Mouse (Mus musculus): ENCODE results near the gene Fam131b. TPM values are rescaled to one million over a fixed set of nuclear protein-coding genes. Genes with fewer than 3 reads are reported as not detected.

Fam131b gene
- polyA plus RNA-seq, 1 experiment = 15.6 TPM

DNA sequence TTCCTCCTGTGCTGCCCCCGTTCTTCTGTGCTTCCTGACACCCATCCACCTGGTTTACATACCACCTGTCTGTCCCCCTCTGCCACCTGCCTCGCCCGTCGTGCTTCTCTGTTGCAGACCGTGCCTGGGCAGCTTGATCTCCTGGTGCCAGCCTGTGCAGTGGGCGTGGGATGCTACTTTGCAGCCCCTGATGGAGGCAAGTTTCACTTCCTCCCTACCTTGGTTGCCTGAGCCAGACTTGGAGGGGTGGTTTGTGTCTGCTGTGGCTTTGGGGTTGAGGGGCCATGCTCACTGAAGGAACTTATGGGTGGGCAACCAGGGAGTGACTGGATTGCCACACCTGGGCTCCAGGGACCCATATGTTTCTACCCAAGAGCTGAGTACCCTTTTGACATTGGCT, 31.1 kb downstream of the Fam131b start:
- H3K79me2 ChIP-seq (ENCODE audit: control insufficient read depth, insufficient read depth) = no peaks in the 10 kb centered on the region

DNA sequence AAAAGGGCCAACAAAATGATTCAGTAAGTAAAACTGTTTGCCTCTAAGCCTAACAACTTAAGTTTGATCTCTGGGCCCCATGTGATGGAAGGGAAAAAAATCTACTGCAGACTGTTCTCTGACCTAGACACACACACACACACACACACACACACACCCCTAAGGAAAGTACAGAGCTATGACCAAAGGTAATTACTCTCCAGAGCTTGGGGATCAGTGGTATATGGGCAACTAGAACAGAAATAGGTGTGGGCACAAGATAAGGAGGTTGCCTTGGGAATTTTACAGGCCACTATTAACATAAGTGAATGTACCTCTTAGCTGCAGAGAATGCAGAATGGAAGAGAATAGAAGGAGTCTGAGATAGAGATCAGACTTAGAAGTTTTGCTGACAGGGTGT, 36.9 kb downstream of the Fam131b start:
- peaks cover 10% of the 10 kb centered on the region for H3K36me3 ChIP-seq (ENCODE audit: control insufficient read depth, insufficient read depth)
- H3K79me2 ChIP-seq (ENCODE audit: control insufficient read depth, insufficient read depth) = no peaks in the 10 kb centered on the region
- no peak overlapping the region for H3K4me3 ChIP-seq (ENCODE audit: insufficient read depth, poor library complexity, severe bottlenecking)
- no peaks in the 10 kb centered on the region for H3K79me3 ChIP-seq (ENCODE audit: low read depth)
- no peak for TF ChIP-seq FOSL1 (IDR thresholded peaks at IDR 0.05; ENCODE audit: insufficient read depth, low read length, poor library complexity, severe bottlenecking)
- no peak for TF ChIP-seq CEBPB (IDR thresholded peaks at IDR 0.05; ENCODE audit: low read depth)
- TF ChIP-seq MAX (IDR thresholded peaks at IDR 0.05) = no peak
- no peak for TF ChIP-seq USF1 (IDR thresholded peaks at IDR 0.05; ENCODE audit: low read depth)
- TF ChIP-seq MYOD1 (IDR thresholded peaks at IDR 0.05; ENCODE audit: control insufficient read depth, insufficient read length, low read depth) = no peak
- no peak for TF ChIP-seq CTCF (IDR thresholded peaks at IDR 0.05; ENCODE audit: control insufficient read depth, insufficient read depth, insufficient read length)
- no peaks in the 10 kb centered on the region for H3K27me3 ChIP-seq (ENCODE audit: control insufficient read depth, insufficient read depth, insufficient read length)
- H3ac ChIP-seq (ENCODE audit: control insufficient read depth, insufficient read length, low read depth) = no peak overlapping the region

More for the DNA sequence above, 31.1 kb downstream of the Fam131b start:
- Histone ChIP-seq H3ac (ENCODE audit: control insufficient read depth, insufficient read length, low read depth) (no peak overlapping the region), H3K79me3 (ENCODE audit: low read depth) (no peaks in the 10 kb centered on the region), H3K27me3 (ENCODE audit: control insufficient read depth, insufficient read depth, insufficient read length) (no peaks in the 10 kb centered on the region), H3K4me3 (ENCODE audit: insufficient read depth, poor library complexity, severe bottlenecking) (no peak overlapping the region), H3K36me3 (ENCODE audit: control insufficient read depth, insufficient read depth) (no peaks in the 10 kb centered on the region)
- TF ChIP-seq CEBPB (IDR thresholded peaks at IDR 0.05; ENCODE audit: low read depth) = no peak
- no peak for TF ChIP-seq MYOG (IDR thresholded peaks at IDR 0.05; ENCODE audit: control insufficient read depth, extremely low read depth, insufficient read length)
- no peak for TF ChIP-seq MAX (IDR thresholded peaks at IDR 0.05)
- no peak for TF ChIP-seq FOSL1 (IDR thresholded peaks at IDR 0.05; ENCODE audit: insufficient read depth, low read length, poor library complexity, severe bottlenecking)
- no peak for TF ChIP-seq USF1 (IDR thresholded peaks at IDR 0.05; ENCODE audit: low read depth)
- no peak for TF ChIP-seq CTCF (IDR thresholded peaks at IDR 0.05; ENCODE audit: control insufficient read depth, insufficient read depth, insufficient read length)
- TF ChIP-seq MYOD1 (IDR thresholded peaks at IDR 0.05; ENCODE audit: control insufficient read depth, insufficient read length, low read depth) = no peak

DNA sequence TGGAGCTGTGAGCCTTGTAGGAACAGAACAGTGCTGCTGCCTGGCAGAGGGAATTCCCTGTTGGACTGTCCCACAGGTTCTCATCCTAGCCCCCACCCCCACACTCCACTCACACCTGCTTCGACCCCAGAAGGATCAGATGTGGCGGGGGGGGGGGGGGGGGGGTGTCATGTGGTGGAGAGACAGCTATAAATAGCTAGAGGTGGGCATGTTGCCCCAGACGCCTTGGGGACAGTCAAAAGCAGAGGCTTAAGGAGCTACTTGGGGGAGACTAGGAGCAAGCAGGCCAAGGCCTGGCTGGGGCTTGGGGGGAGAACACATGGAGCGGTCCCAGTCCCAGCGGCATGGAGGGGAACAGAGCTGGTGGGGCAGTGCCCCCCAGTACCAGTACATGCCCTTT, 38.0 kb downstream of the Fam131b start, which contains the start of gene Clcn1:
Gene Clcn1, plus strand, starts transcription at position 238 of the 400 bp plus-strand sequence.
- TF ChIP-seq MYOG (IDR thresholded peaks at IDR 0.05; ENCODE audit: control insufficient read depth, extremely low read depth, insufficient read length) (no peak), USF1 (IDR thresholded peaks at IDR 0.05; ENCODE audit: low read depth) (no peak), CEBPB (IDR thresholded peaks at IDR 0.05; ENCODE audit: low read depth) (no peak), FOSL1 (IDR thresholded peaks at IDR 0.05; ENCODE audit: insufficient read depth, low read length, poor library complexity, severe bottlenecking) (no peak), CTCF (IDR thresholded peaks at IDR 0.05; ENCODE audit: control insufficient read depth, insufficient read depth, insufficient read length) (no peak), MAX (IDR thresholded peaks at IDR 0.05) (no peak), MYOD1 (IDR thresholded peaks at IDR 0.05; ENCODE audit: control insufficient read depth, insufficient read length, low read depth) (no peak)
- H3K36me3 ChIP-seq (ENCODE audit: control insufficient read depth, insufficient read depth) = peaks cover 21% of the 10 kb centered on the region

DNA sequence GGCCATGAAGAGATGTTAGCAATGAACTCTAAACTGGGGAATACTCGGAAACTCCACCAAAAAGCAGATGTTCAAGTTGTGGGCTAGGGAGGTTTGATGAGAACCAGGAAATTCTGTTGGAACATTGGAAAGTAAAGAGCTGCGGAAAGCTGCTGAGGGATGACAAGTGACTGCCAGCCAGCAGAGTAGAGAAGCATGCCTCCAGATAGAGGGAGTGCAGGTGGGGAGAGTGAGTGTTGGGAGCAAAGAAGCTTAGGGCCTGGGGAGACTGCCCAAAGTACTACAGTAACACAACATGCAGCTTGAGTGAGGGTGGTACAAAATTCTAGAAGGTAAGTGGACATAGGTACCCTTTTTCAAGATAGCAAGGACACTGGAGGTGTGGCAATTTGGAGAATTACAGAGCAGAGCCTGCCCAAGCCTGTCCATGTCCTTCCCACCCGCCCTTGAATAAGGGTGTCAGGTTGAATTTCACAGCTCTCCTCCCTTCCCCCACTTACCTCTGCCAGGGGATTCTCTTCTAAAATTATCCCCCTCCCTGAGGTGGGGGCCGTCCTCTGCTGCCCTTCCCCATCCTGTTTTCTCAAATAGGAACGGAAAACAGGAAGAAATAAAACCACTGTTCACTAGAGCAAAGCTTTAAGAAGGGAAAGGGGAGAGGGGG, 41.4 kb downstream of the Fam131b start:
- H3K79me3 ChIP-seq (ENCODE audit: low read depth) = no peaks in the 10 kb centered on the region
- no peaks in the 10 kb centered on the region for H3K79me2 ChIP-seq (ENCODE audit: control insufficient read depth, insufficient read depth)
- no peak overlapping the region for H3K4me3 ChIP-seq (ENCODE audit: insufficient read depth, poor library complexity, severe bottlenecking)
- TF ChIP-seq MAX (IDR thresholded peaks at IDR 0.05) (no peak), USF1 (IDR thresholded peaks at IDR 0.05; ENCODE audit: low read depth) (no peak)
- peaks cover 54% of the 10 kb centered on the region for H3K36me3 ChIP-seq (ENCODE audit: control insufficient read depth, insufficient read depth)
- no peak overlapping the region for H3ac ChIP-seq (ENCODE audit: control insufficient read depth, insufficient read length, low read depth)
- H3K27me3 ChIP-seq (ENCODE audit: control insufficient read depth, insufficient read depth, insufficient read length) = no peaks in the 10 kb centered on the region

More for the DNA sequence above, 38.0 kb downstream of the Fam131b start, which contains the start of gene Clcn1:
- H3K27me3 ChIP-seq (ENCODE audit: control insufficient read depth, insufficient read depth, insufficient read length) = no peaks in the 10 kb centered on the region
- H3K4me3 ChIP-seq (ENCODE audit: insufficient read depth, poor library complexity, severe bottlenecking) = no peak within 1 kb of the TSS
- H3K79me2 ChIP-seq (ENCODE audit: control insufficient read depth, insufficient read depth) = no peaks in the 10 kb centered on the region
- H3K79me3 ChIP-seq (ENCODE audit: low read depth) = no peaks in the 10 kb centered on the region
- H3ac ChIP-seq (ENCODE audit: control insufficient read depth, insufficient read length, low read depth) = no peak within 1 kb of the TSS

DNA sequence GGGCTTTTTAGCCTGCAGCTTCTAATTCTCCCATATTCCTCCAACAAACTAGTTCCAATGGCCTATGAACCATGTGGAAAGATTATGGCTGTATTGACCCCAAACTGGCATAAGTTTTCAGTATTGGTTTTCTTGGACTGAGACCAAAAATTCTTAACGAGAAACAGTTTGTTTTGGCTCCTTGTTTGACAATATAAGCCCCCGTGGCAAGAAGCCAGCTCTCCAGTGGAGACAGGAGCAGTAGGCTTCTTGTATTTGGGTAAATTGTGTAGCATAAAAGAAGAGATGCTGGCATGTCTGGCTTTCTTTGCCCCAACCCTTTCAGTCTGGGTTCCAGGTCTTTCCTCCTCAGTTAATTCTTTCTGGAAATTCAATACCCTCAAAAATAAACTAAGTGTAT, 48.3 kb downstream of the Fam131b start:
- no peaks in the 10 kb centered on the region for H3K27me3 ChIP-seq (ENCODE audit: control insufficient read depth, insufficient read depth, insufficient read length)
- H3K79me3 ChIP-seq (ENCODE audit: low read depth) = peaks cover 2% of the 10 kb centered on the region
- no peak overlapping the region for H3K4me3 ChIP-seq (ENCODE audit: insufficient read depth, poor library complexity, severe bottlenecking)
- H3ac ChIP-seq (ENCODE audit: control insufficient read depth, insufficient read length, low read depth) = no peak overlapping the region
- H3K36me3 ChIP-seq (ENCODE audit: control insufficient read depth, insufficient read depth) = peaks cover 97% of the 10 kb centered on the region
- no peak for TF ChIP-seq USF1 (IDR thresholded peaks at IDR 0.05; ENCODE audit: low read depth)
- no peak for TF ChIP-seq MAX (IDR thresholded peaks at IDR 0.05)
- TF ChIP-seq FOSL1 (IDR thresholded peaks at IDR 0.05; ENCODE audit: insufficient read depth, low read length, poor library complexity, severe bottlenecking) = no peak
- TF ChIP-seq MYOD1 (IDR thresholded peaks at IDR 0.05; ENCODE audit: control insufficient read depth, insufficient read length, low read depth) = no peak
- no peak for TF ChIP-seq CTCF (IDR thresholded peaks at IDR 0.05; ENCODE audit: control insufficient read depth, insufficient read depth, insufficient read length)
- TF ChIP-seq CEBPB (IDR thresholded peaks at IDR 0.05; ENCODE audit: low read depth) = no peak
- TF ChIP-seq MYOG (IDR thresholded peaks at IDR 0.05; ENCODE audit: control insufficient read depth, extremely low read depth, insufficient read length) = no peak
- no peaks in the 10 kb centered on the region for H3K79me2 ChIP-seq (ENCODE audit: control insufficient read depth, insufficient read depth)

DNA sequence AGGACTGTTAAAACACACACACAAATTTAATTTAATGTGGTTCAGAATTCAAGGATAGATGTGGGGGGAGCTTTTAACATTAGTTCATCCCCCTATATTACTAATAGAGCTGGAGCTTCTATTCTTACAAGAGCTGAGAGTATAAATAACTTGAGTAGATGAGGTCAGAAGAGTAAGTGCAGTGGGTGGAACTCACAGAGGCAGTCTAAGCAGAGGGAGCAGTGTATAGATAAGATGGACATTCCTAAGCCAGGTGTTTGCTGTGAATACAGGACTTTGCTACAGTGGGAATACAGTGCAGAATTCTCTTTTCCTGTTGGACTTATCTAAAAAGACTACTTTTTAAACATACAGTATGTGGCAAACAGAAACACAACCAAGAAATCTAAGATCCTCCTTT, 53.6 kb downstream of the Fam131b start:
- no peak for TF ChIP-seq MAX (IDR thresholded peaks at IDR 0.05)
- TF ChIP-seq CTCF (IDR thresholded peaks at IDR 0.05; ENCODE audit: control insufficient read depth, insufficient read depth, insufficient read length) = no peak
- no peak for TF ChIP-seq MYOD1 (IDR thresholded peaks at IDR 0.05; ENCODE audit: control insufficient read depth, insufficient read length, low read depth)
- no peak for TF ChIP-seq CEBPB (IDR thresholded peaks at IDR 0.05; ENCODE audit: low read depth)
- no peak for TF ChIP-seq FOSL1 (IDR thresholded peaks at IDR 0.05; ENCODE audit: insufficient read depth, low read length, poor library complexity, severe bottlenecking)
- TF ChIP-seq USF1 (IDR thresholded peaks at IDR 0.05; ENCODE audit: low read depth) = no peak
- no peak for TF ChIP-seq MYOG (IDR thresholded peaks at IDR 0.05; ENCODE audit: control insufficient read depth, extremely low read depth, insufficient read length)
- no peak overlapping the region for H3K4me3 ChIP-seq (ENCODE audit: insufficient read depth, poor library complexity, severe bottlenecking)
- no peak overlapping the region for H3ac ChIP-seq (ENCODE audit: control insufficient read depth, insufficient read length, low read depth)
- H3K79me3 ChIP-seq (ENCODE audit: low read depth) = peaks cover 27% of the 10 kb centered on the region
- H3K27me3 ChIP-seq (ENCODE audit: control insufficient read depth, insufficient read depth, insufficient read length) = no peaks in the 10 kb centered on the region
- peaks cover 30% of the 10 kb centered on the region for H3K79me2 ChIP-seq (ENCODE audit: control insufficient read depth, insufficient read depth)
- peaks cover 87% of the 10 kb centered on the region for H3K36me3 ChIP-seq (ENCODE audit: control insufficient read depth, insufficient read depth)
